Mouse (Mus musculus): ENCODE measurements around the gene Ptpro. TPM values are rescaled to one million over a fixed set of nuclear protein-coding genes. Genes with fewer than 3 reads are reported as not detected.

Ptpro gene
- total and polyA plus RNA-seq, 2 experiments from 2014 or later = 28.4 to 69.3 TPM

- Histone ChIP-seq H3K4me1 (ENCODE audit: insufficient read depth, low read length) (no peaks in the 10 kb centered on the region), H3K9me3 (ENCODE audit: low read length) (no peaks in the 10 kb centered on the region), H3K4me3 (ENCODE audit: low read length) (no peak overlapping the region), H3K9ac (replicated peaks; ENCODE audit: low read length) (no peak overlapping the region), H3K4me2 (ENCODE audit: low read depth, low read length) (no peak overlapping the region), H3K27ac (no peak overlapping the region), H3K36me3 (ENCODE audit: insufficient read depth, low read length) (no peaks in the 10 kb centered on the region), H3K27me3 (ENCODE audit: insufficient read depth, low read length) (no peaks in the 10 kb centered on the region)
- no peak for ATAC-seq
- TF ChIP-seq CTCF (IDR thresholded peaks at IDR 0.05; ENCODE audit: low read depth) = no peak
- 90% methylated on average over 4 of the region's 4 CpGs for WGBS
- no peak for DNase-seq (ENCODE audit: low spot score)
Observed at GRCm38 (mm10) chr6:137422777-137423176, 170.7 kb downstream of the Ptpro start.

- 74% methylated on average over 10 of the region's 10 CpGs for WGBS
- H3K4me3 ChIP-seq (ENCODE audit: low read length) = no peak overlapping the region
- no peak overlapping the region; the same call in 1 of the 2 replicates for H3K9ac ChIP-seq (replicated peaks; ENCODE audit: low read length)
- no peak overlapping the region for H3K27ac ChIP-seq
- H3K27me3 ChIP-seq (ENCODE audit: insufficient read depth, low read length) = no peaks in the 10 kb centered on the region
- DNase-seq (ENCODE audit: low spot score) = no peak
- no peak for ATAC-seq
- no peaks in the 10 kb centered on the region for H3K36me3 ChIP-seq (ENCODE audit: insufficient read depth, low read length)
- no peaks in the 10 kb centered on the region for H3K4me1 ChIP-seq (ENCODE audit: insufficient read depth, low read length)
- H3K4me2 ChIP-seq (ENCODE audit: low read depth, low read length) = no peak overlapping the region
- no peaks in the 10 kb centered on the region for H3K9me3 ChIP-seq (ENCODE audit: low read length)
- no peak for TF ChIP-seq CTCF (IDR thresholded peaks at IDR 0.05; ENCODE audit: low read depth)
Observed at GRCm38 (mm10) chr6:137423830-137424229, 171.7 kb downstream of the Ptpro start.

GRCm38 (mm10) chr6:137425500-137426432 is 173.6 kb downstream of the Ptpro start:
- Histone ChIP-seq H3K27me3 (ENCODE audit: insufficient read depth, low read length) (no peaks in the 10 kb centered on the region), H3K9me3 (ENCODE audit: low read length) (no peaks in the 10 kb centered on the region), H3K4me3 (ENCODE audit: low read length) (no peak overlapping the region), H3K27ac (no peak overlapping the region), H3K4me2 (ENCODE audit: low read depth, low read length) (no peak overlapping the region), H3K9ac (replicated peaks; ENCODE audit: low read length) (no peak overlapping the region), H3K36me3 (ENCODE audit: insufficient read depth, low read length) (no peaks in the 10 kb centered on the region), H3K4me1 (ENCODE audit: insufficient read depth, low read length) (no peaks in the 10 kb centered on the region)
- 0 out of 2 replicates have a peak, but pooled peaks have one; percentile 32 for ATAC-seq
- no peak for TF ChIP-seq CTCF (IDR thresholded peaks at IDR 0.05; ENCODE audit: low read depth)
- 65% methylated on average over 14 of the region's 14 CpGs for WGBS
- DNase-seq (ENCODE audit: low spot score) = no peak

DNA sequence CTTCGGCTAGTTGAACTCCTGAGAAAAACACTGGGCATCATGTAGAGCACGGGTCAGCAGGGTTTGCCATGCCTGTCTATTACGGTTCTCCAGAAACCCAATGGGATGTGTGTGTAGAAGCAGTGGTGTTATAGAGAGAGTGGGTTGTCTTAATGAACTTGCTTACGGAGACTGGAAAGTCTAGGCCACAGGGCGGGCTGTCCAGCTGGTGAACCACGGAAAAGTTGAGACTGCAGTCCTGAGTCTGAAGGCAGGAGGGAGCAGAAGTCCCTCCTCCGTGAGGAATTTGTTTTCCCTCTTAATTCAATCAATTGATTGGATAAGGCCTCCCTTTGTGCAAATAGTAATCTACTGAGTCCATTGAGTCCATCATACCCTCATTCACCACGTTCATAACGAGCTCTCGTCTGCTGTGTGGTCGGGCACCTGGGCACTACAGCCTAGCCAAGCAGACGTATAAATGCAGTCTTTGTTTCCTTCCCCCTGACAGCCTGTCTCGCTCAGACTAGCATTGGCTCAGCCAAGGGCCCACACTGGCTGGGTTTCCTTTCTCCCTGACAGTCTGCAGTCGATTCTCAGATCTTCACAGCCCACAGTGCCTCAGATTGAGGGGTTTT is 181.5 kb downstream of the Ptpro start:
- DNase-seq (ENCODE audit: low spot score) (peak; percentile 67), ATAC-seq (peak; percentile 83)
- Histone ChIP-seq H3K4me2 (ENCODE audit: low read depth, low read length) (no peak overlapping the region), H3K9ac (replicated peaks; ENCODE audit: low read length) (no peak overlapping the region), H3K27me3 (ENCODE audit: insufficient read depth, low read length) (no peaks in the 10 kb centered on the region), H3K4me1 (ENCODE audit: insufficient read depth, low read length) (peaks cover 2% of the 10 kb centered on the region; the same call in 1 of the 2 replicates), H3K27ac (no peak overlapping the region), H3K4me3 (ENCODE audit: low read length) (no peak overlapping the region), H3K9me3 (ENCODE audit: low read length) (no peaks in the 10 kb centered on the region), H3K36me3 (ENCODE audit: insufficient read depth, low read length) (no peaks in the 10 kb centered on the region)
- 39% methylated on average over 14 of the region's 14 CpGs for WGBS
- TF ChIP-seq CTCF (IDR thresholded peaks at IDR 0.05; ENCODE audit: low read depth) = no peak

DNA sequence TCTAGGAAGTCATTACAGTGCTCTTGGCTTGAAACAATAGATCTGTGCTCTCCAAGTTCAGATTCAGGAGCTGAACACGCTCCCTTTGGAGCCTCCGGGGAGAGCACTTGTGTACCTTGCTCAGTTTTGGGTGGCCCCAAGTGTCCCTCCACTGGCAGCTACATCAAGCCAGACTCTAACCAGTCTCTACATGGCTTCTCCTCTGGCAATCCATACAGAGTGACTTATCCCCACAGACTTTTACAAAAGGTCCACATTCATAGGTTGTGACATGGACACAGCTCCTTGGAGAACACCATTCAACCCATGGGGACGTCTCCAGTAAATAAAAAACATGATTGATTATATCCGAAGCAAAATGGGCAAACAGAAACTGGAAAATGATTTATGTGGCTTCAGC is 185.4 kb downstream of the Ptpro start:
- Histone ChIP-seq H3K4me3 (ENCODE audit: low read length) (no peak overlapping the region), H3K27ac (peak overlapping the region; percentile 58; the same call in 1 of the 2 replicates), H3K4me1 (ENCODE audit: insufficient read depth, low read length) (peaks cover 2% of the 10 kb centered on the region; the same call in 1 of the 2 replicates), H3K9me3 (ENCODE audit: low read length) (no peaks in the 10 kb centered on the region), H3K9ac (replicated peaks; ENCODE audit: low read length) (no peak overlapping the region), H3K4me2 (ENCODE audit: low read depth, low read length) (0 out of 2 replicates have a peak overlapping the region, but pooled peaks have one; percentile 3), H3K27me3 (ENCODE audit: insufficient read depth, low read length) (no peaks in the 10 kb centered on the region), H3K36me3 (ENCODE audit: insufficient read depth, low read length) (no peaks in the 10 kb centered on the region)
- DNase-seq (ENCODE audit: low spot score) = no peak
- 50% methylated on average over 4 of the region's 4 CpGs for WGBS
- ATAC-seq = 0 out of 2 replicates have a peak, but pooled peaks have one; percentile 18
- no peak for TF ChIP-seq CTCF (IDR thresholded peaks at IDR 0.05; ENCODE audit: low read depth)

- Histone ChIP-seq H3K4me2 (ENCODE audit: low read depth, low read length) (0 out of 2 replicates have a peak overlapping the region, but pooled peaks have one; percentile 3), H3K9ac (replicated peaks; ENCODE audit: low read length) (no peak overlapping the region), H3K27me3 (ENCODE audit: insufficient read depth, low read length) (no peaks in the 10 kb centered on the region), H3K9me3 (ENCODE audit: low read length) (no peaks in the 10 kb centered on the region), H3K36me3 (ENCODE audit: insufficient read depth, low read length) (no peaks in the 10 kb centered on the region), H3K27ac (peak overlapping the region; percentile 58; the same call in 1 of the 2 replicates), H3K4me3 (ENCODE audit: low read length) (no peak overlapping the region), H3K4me1 (ENCODE audit: insufficient read depth, low read length) (peaks cover 2% of the 10 kb centered on the region; the same call in 1 of the 2 replicates)
- WGBS = 18% methylated on average over 16 of the region's 16 CpGs
- TF ChIP-seq CTCF (IDR thresholded peaks at IDR 0.05; ENCODE audit: low read depth) = no peak
- peak; percentile 81 for DNase-seq (ENCODE audit: low spot score)
- peak; percentile 88 for ATAC-seq
Observed at GRCm38 (mm10) chr6:137437902-137438580, 185.9 kb downstream of the Ptpro start.
